Mouse (Mus musculus): Measurements from ENCODE around the gene Rin2. TPM values are rescaled to one million over a fixed set of nuclear protein-coding genes. Genes with fewer than 3 reads are reported as not detected.

Gene Rin2
- polyA plus RNA-seq, 1 experiment from 2014 or later: 18.1 TPM

DNA sequence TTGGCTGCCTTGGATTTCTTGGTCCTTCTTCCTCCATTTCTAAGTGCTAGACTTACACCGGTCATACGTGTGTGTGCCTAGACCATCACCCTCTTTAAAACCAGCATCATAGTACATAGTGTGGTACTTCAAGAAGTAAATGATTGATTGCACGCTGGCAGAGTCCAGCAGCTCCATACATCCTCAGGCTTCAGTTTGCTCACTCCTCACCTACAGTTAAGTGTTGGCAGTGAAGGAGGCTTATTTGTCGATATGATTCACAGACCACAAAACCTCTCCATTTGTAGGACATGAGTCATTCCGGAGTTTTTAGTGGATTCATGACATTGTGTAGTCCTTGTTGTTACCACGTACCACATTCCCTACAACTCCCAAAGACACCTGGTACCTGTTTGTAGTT, 168.3 kb downstream of the Rin2 start:
- H3K4me3 ChIP-seq: no peak overlapping the region
- 94% methylated on average over 6 of the region's 6 CpGs for WGBS
- H3K9ac ChIP-seq: no peak overlapping the region
- H3K27ac ChIP-seq: no peak overlapping the region
- no peaks in the 10 kb centered on the region for H3K9me3 ChIP-seq
- H3K4me2 ChIP-seq (replicated peaks): no peak overlapping the region
- no peaks in the 10 kb centered on the region for H3K4me1 ChIP-seq
- no peak for ATAC-seq (ENCODE audit: low FRiP score, low read depth)
- no peaks in the 10 kb centered on the region for H3K27me3 ChIP-seq (replicated peaks)
- no peaks in the 10 kb centered on the region for H3K36me3 ChIP-seq

- 91% methylated on average over 3 of the region's 3 CpGs for WGBS
Observed at GRCm38 (mm10) chr2:145846595-145846994, 171.6 kb downstream of the Rin2 start.

GRCm38 (mm10) chr2:145849170-145849905, 174.3 kb downstream of the Rin2 start:
- Histone ChIP-seq H3K9ac (no peak overlapping the region), H3K4me1 (no peaks in the 10 kb centered on the region), H3K27ac (no peak overlapping the region), H3K9me3 (no peaks in the 10 kb centered on the region), H3K36me3 (peaks cover 4% of the 10 kb centered on the region; the same call in 1 of the 2 replicates), H3K4me2 (replicated peaks) (no peak overlapping the region), H3K4me3 (no peak overlapping the region), H3K27me3 (replicated peaks) (no peaks in the 10 kb centered on the region)
- ATAC-seq (ENCODE audit: low FRiP score, low read depth): no peak
- 86% methylated on average over 10 of the region's 10 CpGs for WGBS

More at GRCm38 (mm10) chr2:145846595-145846994, 171.6 kb downstream of the Rin2 start:
- no peak overlapping the region for H3K9ac ChIP-seq
- no peaks in the 10 kb centered on the region for H3K27me3 ChIP-seq (replicated peaks)
- no peaks in the 10 kb centered on the region for H3K4me1 ChIP-seq
- no peaks in the 10 kb centered on the region for H3K9me3 ChIP-seq
- no peak overlapping the region for H3K4me3 ChIP-seq
- no peak overlapping the region for H3K4me2 ChIP-seq (replicated peaks)
- peaks cover 4% of the 10 kb centered on the region; the same call in 1 of the 2 replicates for H3K36me3 ChIP-seq
- ATAC-seq (ENCODE audit: low FRiP score, low read depth): no peak
- H3K27ac ChIP-seq: no peak overlapping the region

- no peak overlapping the region for H3K9ac ChIP-seq
- 83% methylated on average over 4 of the region's 4 CpGs for WGBS
- peaks cover 4% of the 10 kb centered on the region; the same call in 1 of the 2 replicates for H3K36me3 ChIP-seq
- no peaks in the 10 kb centered on the region for H3K9me3 ChIP-seq
- no peak overlapping the region for H3K27ac ChIP-seq
- H3K4me3 ChIP-seq: no peak overlapping the region
- no peak for ATAC-seq (ENCODE audit: low FRiP score, low read depth)
- H3K4me2 ChIP-seq (replicated peaks): no peak overlapping the region
- no peaks in the 10 kb centered on the region for H3K27me3 ChIP-seq (replicated peaks)
- no peaks in the 10 kb centered on the region for H3K4me1 ChIP-seq
Observed at GRCm38 (mm10) chr2:145850779-145851178, 175.8 kb downstream of the Rin2 start.

DNA sequence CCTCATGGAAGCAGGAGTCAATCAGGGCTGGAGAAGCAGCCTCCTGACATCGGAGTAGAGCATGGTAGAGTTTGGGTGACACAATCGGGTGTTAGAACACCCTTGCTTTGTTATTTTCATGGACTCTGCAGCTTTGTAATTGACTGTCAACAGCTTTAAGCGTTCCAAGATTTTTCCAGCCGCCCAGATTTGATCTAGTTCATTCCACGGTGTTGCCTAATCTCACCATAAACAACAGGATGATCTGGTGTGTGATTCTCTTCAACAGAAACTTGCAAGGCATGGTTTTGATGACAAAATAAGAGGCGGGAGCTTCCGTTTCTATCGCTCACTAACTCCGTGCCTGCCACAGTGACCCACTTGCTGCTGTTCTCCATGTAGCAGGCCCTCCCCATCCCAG, 180.8 kb downstream of the Rin2 start:
- no peak overlapping the region for H3K4me2 ChIP-seq (replicated peaks)
- H3K4me3 ChIP-seq: no peak overlapping the region
- H3K27me3 ChIP-seq (replicated peaks): no peaks in the 10 kb centered on the region
- 90% methylated on average over 9 of the region's 9 CpGs for WGBS
- H3K9ac ChIP-seq: no peak overlapping the region
- no peak overlapping the region for H3K27ac ChIP-seq
- H3K4me1 ChIP-seq: peaks cover 16% of the 10 kb centered on the region
- no peak for ATAC-seq (ENCODE audit: low FRiP score, low read depth)
- no peaks in the 10 kb centered on the region for H3K9me3 ChIP-seq
- H3K36me3 ChIP-seq: no peaks in the 10 kb centered on the region

DNA sequence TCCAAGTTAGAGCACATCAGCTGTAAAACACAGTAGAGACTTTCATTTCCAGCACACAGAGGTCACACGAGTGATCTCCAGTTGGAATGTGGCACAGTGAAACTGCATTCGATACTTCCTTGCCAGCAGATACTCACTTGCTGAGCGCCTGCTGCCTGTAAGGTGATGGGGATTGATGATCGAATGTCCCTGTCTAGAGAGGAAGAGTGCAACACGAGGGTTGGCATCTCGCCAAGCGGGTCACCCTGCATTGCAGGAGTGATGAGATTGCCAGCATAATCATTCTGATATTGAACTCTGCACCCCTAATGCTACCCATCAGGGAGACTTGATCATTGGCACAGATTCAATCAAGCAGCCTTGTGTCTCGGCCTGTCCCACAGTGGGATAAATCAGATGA, 182.8 kb downstream of the Rin2 start:
- no peaks in the 10 kb centered on the region for H3K9me3 ChIP-seq
- H3K4me2 ChIP-seq (replicated peaks): no peak overlapping the region
- ATAC-seq (ENCODE audit: low FRiP score, low read depth): no peak
- no peaks in the 10 kb centered on the region for H3K36me3 ChIP-seq
- H3K9ac ChIP-seq: no peak overlapping the region
- no peak overlapping the region for H3K27ac ChIP-seq
- WGBS: 89% methylated on average over 8 of the region's 8 CpGs
- no peaks in the 10 kb centered on the region for H3K27me3 ChIP-seq (replicated peaks)
- peaks cover 16% of the 10 kb centered on the region for H3K4me1 ChIP-seq
- no peak overlapping the region for H3K4me3 ChIP-seq

- Histone ChIP-seq H3K27me3 (replicated peaks) (no peaks in the 10 kb centered on the region), H3K9ac (no peak overlapping the region), H3K36me3 (no peaks in the 10 kb centered on the region), H3K9me3 (no peaks in the 10 kb centered on the region), H3K4me2 (replicated peaks) (peak overlapping the region; percentile 59), H3K4me1 (peaks cover 16% of the 10 kb centered on the region), H3K27ac (peak overlapping the region; percentile 50; the same call in 1 of the 2 replicates), H3K4me3 (no peak overlapping the region)
- ATAC-seq (ENCODE audit: low FRiP score, low read depth): peak; percentile 19; the same call in 1 of the 2 replicates
- 58% methylated on average over 7 of the region's 7 CpGs for WGBS
Observed at GRCm38 (mm10) chr2:145859442-145859931, 184.5 kb downstream of the Rin2 start.

GRCm38 (mm10) chr2:145859932-145860801, 185.2 kb downstream of the Rin2 start:
- Histone ChIP-seq H3K36me3 (no peaks in the 10 kb centered on the region), H3K27me3 (replicated peaks) (no peaks in the 10 kb centered on the region), H3K9me3 (no peaks in the 10 kb centered on the region), H3K4me2 (replicated peaks) (peak overlapping the region; percentile 59), H3K4me3 (peak overlapping the region; percentile 27), H3K9ac (peak overlapping the region; percentile 38), H3K4me1 (peaks cover 16% of the 10 kb centered on the region), H3K27ac (peak overlapping the region; percentile 65)
- 25% methylated on average over 40 of the region's 40 CpGs for WGBS
- ATAC-seq (ENCODE audit: low FRiP score, low read depth): peak; percentile 88

DNA sequence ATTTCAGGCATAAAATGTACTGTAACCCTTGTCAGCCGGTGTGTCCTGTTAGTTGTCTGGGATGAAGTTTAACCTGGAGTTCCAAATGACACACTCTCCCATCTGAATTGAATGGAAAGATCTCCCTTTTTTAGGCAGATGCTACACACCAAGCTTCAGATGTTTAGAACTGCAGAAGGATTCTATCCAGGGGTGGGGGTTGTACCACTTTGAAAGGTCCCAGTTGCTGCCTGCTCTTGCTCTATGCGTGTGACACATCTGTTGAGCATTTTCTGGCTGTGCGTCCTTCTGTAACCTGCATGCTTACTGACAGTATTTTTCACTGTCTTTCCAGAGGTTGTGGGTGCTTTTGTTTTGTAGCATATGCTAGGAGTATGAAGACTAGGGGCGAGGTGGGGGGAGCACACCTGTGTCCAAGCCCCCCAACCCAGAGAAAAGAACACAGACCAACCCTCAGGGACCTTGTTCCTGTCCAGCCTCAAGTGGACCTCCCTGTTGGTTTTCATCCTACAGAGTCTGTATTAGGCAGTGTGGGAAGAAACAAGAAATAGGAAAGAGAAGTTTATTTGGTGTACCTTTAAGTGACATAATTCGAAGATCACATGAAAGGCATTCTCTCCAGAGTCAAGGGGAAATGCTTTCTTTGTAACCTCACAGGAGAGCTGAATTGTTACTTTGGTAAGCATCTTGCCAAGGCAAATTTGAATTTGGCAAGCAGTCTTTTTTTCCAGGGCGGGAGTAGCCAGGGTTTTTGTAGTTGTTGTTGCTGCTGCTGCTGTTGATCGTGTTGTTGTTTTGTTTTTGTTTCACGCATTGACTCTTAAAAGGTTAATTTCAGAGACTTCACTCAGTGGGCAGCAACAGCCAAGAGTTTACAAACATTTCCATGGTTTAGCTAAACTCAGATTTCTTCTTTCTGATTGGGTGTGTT, 186.4 kb downstream of the Rin2 start:
- peaks cover 16% of the 10 kb centered on the region for H3K4me1 ChIP-seq
- peak overlapping the region; percentile 27 for H3K4me3 ChIP-seq
- H3K36me3 ChIP-seq: no peaks in the 10 kb centered on the region
- H3K4me2 ChIP-seq (replicated peaks): peak overlapping the region; percentile 59
- no peak overlapping the region for H3K27ac ChIP-seq
- ATAC-seq (ENCODE audit: low FRiP score, low read depth): no peak
- H3K9ac ChIP-seq: peak overlapping the region; percentile 21; the same call in 1 of the 2 replicates
- H3K9me3 ChIP-seq: no peaks in the 10 kb centered on the region
- 76% methylated on average over 8 of the region's 8 CpGs for WGBS
- no peaks in the 10 kb centered on the region for H3K27me3 ChIP-seq (replicated peaks)

DNA sequence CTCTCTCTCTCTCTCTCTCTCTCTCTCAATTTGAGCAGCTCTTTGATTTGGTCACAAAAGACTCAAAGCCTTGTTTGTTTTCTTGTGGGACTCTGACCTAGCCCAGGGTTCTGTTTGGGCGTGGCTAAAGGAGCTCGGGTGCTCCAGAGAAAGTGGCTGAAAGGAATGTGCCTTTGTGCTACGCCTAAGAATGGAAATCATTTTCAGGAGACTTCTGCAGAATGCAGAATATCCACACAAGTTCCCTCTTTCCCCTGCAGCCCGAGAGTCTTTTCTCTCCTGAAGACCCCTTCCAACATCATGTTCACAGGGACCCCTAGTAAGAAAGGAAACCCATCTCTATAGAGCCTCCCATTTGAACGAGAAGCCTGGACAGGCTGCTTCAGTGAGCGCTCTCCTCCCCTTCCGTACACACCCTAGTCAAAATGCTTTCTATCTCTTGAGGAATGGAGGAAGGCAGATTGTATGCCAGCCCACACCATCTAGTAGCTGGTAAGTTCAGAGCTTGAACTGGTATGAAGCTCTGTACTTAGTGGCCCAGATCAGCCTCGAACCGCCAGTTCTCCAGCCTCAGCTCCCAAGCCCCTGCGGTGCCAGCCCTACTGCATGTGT, 187.3 kb downstream of the Rin2 start:
- WGBS: 39% methylated on average over 10 of the region's 10 CpGs
- no peak overlapping the region for H3K9ac ChIP-seq
- peak overlapping the region; percentile 13 for H3K4me3 ChIP-seq
- H3K27ac ChIP-seq: no peak overlapping the region
- no peak for ATAC-seq (ENCODE audit: low FRiP score, low read depth)
- no peaks in the 10 kb centered on the region for H3K27me3 ChIP-seq (replicated peaks)
- H3K4me2 ChIP-seq (replicated peaks): peak overlapping the region; percentile 59
- H3K4me1 ChIP-seq: peaks cover 16% of the 10 kb centered on the region
- H3K36me3 ChIP-seq: no peaks in the 10 kb centered on the region
- no peaks in the 10 kb centered on the region for H3K9me3 ChIP-seq

- no peaks in the 10 kb centered on the region; the same call in 1 of the 2 replicates for H3K36me3 ChIP-seq
- peaks cover 5% of the 10 kb centered on the region for H3K4me1 ChIP-seq
- no peaks in the 10 kb centered on the region for H3K27me3 ChIP-seq (replicated peaks)
- no peak overlapping the region for H3K4me3 ChIP-seq
- no peak overlapping the region for H3K27ac ChIP-seq
- H3K4me2 ChIP-seq (replicated peaks): no peak overlapping the region
- H3K9me3 ChIP-seq: no peaks in the 10 kb centered on the region
- 89% methylated on average over 3 of the region's 3 CpGs for WGBS
- no peak overlapping the region for H3K9ac ChIP-seq
- ATAC-seq (ENCODE audit: low FRiP score, low read depth): no peak
Observed at GRCm38 (mm10) chr2:145865344-145865743, 190.3 kb downstream of the Rin2 start.

All from neural tube, embryonic 12.5 days (tissue).